Mouse (Mus musculus): ENCODE results near the gene Lmod1.

Gene Lmod1

DNA sequence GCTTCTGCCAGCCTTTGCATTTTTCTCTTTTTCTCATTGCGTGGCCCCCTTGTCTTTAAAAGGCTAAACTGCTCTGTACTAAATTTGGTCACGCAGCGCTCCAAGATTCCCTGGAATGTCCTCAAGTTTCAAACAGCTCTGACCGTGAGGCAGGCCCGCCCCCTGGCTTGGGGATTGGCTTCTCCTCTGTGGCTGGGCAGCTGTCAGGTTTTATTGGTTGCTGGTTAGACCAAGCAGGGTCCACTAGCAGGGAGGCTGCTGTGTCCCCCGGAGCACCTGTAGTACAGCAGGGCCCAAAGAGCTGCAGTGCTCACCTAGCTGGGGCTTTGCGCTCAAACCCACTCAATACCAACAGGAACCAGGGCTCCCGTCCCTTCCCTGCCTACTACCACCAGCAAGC, at the start of gene Lmod1:
Lmod1 (plus strand) TSS at position 237 of the 400 bp plus-strand sequence.
- no peak for ATAC-seq (ENCODE audit: insufficient number of reproducible peaks, low FRiP score, low TSS enrichment)

- ATAC-seq (ENCODE audit: insufficient number of reproducible peaks, low FRiP score, low TSS enrichment), result no peak
These were observed 44.0 kb upstream of the Lmod1 start for GRCm38 (mm10) chr1:135280646-135281045.

DNA sequence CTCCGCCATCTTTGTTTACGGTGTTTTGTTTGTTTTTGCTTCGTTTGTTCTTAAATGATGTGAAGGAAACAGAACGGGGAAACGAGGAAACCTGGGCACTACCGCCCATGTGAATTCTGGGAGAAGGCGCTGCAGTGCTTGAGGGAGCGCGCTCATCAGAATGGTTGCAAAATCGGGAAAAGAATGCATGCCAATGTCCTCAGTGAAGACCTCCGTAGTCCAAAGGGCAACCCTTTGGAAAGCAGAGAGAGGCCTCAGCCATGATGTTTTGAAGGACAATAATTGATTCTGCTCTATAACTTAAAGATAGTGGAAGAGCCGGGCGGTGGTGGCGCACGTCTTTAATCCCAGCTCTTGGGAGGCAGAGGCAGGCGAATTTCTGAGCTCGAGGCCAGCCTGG, 42.8 kb upstream of the Lmod1 start:
- no peak for ATAC-seq (ENCODE audit: insufficient number of reproducible peaks, low FRiP score, low TSS enrichment)

DNA sequence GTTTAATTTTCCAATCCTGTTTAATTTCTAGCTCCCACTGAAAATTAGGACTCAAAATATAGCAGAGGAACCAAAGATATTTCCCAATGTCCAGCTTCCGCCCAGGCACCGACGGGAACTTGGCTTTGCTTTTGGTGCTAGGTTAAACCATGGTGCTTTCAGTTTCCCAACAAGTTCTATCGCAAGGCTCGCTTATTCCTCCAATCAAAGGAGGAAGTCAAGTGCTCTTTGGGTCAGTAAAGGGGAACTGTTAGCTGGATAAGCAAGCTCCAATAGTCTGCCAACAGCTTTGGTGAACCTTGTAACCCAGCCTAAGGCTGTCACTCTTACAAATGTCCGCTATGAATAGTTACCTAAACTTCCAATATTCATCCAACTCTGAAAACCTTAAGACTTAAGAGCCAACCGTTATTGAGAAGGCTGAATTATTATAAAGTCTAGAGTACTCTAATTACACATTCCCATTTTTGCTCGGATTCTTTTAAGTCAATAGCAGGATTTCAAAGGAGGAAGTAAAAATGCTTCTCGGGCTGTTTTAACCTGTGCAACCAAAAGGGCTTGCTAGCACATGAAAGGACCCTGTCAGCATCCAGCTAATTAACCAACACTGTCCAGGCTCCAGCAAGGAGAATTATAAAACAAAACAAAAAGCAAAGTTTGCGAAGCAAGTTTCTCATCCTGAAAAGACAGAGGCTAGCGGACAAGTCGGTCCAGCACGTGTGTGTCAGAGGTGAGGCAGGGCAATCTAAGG, 41.9 kb upstream of the Lmod1 start:
- ATAC-seq (ENCODE audit: insufficient number of reproducible peaks, low FRiP score, low TSS enrichment), result no peak

DNA sequence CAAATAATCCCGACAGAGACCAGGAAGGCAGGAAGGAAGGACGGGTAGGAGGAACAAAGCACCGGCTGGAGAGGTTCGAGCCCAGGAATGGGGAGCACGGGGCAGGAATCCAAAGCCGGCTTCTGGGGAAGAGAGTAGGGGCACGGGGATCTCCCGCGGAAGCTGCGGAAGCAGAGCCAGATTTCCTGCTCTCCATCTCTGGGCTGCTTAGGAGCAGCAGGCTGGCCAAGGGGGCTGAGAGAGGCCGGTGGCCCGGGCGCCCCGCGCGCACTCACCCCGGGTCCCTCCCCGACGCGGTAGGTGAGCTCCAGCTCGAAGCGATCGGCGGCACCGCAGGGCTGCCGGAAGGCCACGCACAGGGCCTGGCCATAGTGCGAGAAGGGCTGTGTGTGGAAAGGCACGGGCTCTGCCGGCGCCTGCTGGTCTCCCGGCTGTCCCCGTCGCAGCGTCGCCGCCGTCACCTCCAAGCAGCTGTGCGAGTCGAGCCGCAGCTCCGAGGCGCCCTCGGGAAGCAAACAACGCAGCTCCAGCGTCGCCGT, 41.3 kb upstream of the Lmod1 start:
- ATAC-seq (ENCODE audit: insufficient number of reproducible peaks, low FRiP score, low TSS enrichment), result peak; percentile 77

- peak; percentile 85 for ATAC-seq (ENCODE audit: insufficient number of reproducible peaks, low FRiP score, low TSS enrichment)
These were observed 40.7 kb upstream of the Lmod1 start, which contains the start of gene Rnpep for GRCm38 (mm10) chr1:135283826-135284291. Gene Rnpep (minus strand): TSS chr1:135284084.

- no peak for ATAC-seq (ENCODE audit: insufficient number of reproducible peaks, low FRiP score, low TSS enrichment)
These were observed 38.3 kb upstream of the Lmod1 start for GRCm38 (mm10) chr1:135286311-135286710.

GRCm38 (mm10) chr1:135290908-135291307, 33.7 kb upstream of the Lmod1 start:
- ATAC-seq (ENCODE audit: insufficient number of reproducible peaks, low FRiP score, low TSS enrichment), result no peak

DNA sequence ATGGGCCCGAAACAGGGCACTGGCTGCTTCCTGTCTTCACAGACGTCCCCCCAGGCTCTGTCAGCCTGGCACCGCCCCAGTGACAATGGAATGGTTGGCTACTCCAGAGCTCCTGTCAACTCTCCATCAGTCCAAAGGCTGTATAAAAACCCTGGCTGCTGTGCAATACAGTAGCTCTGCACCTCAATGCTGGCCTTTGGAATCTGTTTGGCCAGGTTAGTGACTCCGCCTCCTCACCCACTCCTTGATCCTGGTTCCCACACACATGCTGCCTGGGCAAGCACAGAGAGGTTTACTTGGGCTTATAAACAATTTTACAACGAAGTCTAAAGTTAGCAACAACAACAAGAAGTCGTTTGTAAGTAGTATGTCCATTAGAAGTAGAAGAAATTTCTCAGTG, 13.3 kb upstream of the Lmod1 start:
- no peak for ATAC-seq (ENCODE audit: insufficient number of reproducible peaks, low FRiP score, low TSS enrichment)

GRCm38 (mm10) chr1:135312201-135312600, 12.4 kb upstream of the Lmod1 start:
- ATAC-seq (ENCODE audit: insufficient number of reproducible peaks, low FRiP score, low TSS enrichment), result no peak

- ATAC-seq (ENCODE audit: insufficient number of reproducible peaks, low FRiP score, low TSS enrichment), result peak; percentile 100
These were observed 11.1 kb upstream of the Lmod1 start, which contains the start of gene Timm17a for GRCm38 (mm10) chr1:135313284-135314031. Gene Timm17a (minus strand): TSS chr1:135313778.

GRCm38 (mm10) chr1:135323367-135323901, 1.2 kb upstream of the Lmod1 start:
- no peak for ATAC-seq (ENCODE audit: insufficient number of reproducible peaks, low FRiP score, low TSS enrichment)

GRCm38 (mm10) chr1:135325934-135326333, 1.3 kb downstream of the Lmod1 start:
- ATAC-seq (ENCODE audit: insufficient number of reproducible peaks, low FRiP score, low TSS enrichment), result no peak

DNA sequence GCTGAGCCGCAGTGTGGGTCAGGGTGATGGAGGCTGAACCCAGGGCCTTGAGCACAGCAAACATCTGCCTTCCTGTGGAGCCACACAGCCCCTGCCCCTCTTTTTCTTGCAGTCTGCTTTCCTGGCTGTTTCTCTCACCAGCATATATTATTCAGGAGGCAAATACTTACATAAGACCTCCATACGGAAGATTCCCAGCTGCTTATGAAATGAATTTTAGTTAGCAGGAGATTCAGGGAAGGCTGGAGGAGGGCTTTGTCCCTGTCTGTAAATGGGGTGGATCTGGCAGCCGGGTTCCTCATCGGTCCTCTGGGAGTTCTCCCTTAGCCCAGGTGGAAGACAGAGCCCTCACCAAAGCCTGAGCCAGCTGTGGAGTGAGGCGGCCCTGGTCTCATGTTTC, 3.8 kb downstream of the Lmod1 start:
- ATAC-seq (ENCODE audit: insufficient number of reproducible peaks, low FRiP score, low TSS enrichment), result no peak

DNA sequence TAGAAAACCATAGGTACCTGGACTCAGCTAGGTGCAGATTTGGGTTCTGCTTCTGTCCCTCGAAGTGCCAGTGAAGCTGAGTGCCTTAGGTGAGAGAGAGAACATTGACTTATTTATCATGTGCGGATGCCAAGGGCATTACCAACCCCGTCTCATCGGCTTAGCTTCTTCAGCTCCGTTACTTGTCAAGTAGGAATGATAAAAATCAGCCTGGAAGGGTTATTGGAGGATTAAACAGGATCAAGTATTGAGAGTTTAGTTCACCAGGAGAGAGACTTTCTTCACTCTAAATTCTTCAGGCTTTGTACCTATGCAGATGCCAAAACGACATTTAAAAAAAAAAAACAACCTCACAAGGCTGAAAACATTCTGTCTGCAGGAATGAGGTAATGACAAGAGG, 6.0 kb downstream of the Lmod1 start:
- ATAC-seq (ENCODE audit: insufficient number of reproducible peaks, low FRiP score, low TSS enrichment), result no peak

DNA sequence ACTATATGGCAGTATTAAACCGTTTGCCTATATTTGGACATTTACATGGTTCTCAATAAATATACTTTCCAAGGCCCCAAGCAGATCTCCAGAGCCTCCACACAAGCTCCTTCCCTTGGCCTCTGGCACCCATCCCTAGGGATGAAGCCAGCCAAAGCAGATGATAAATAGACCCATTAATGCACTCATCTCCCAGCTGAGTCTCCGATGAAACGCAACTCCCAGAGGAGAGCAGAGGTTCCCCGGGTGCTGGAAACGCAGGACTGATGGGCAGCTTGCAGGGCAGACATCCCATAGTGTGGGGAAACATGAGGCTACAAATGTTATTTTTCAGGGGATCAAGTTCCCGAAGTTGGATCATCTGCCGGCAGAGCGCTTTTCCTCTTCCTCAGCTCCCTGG, 17.3 kb downstream of the Lmod1 start:
- ATAC-seq (ENCODE audit: insufficient number of reproducible peaks, low FRiP score, low TSS enrichment), result no peak

- ATAC-seq (ENCODE audit: insufficient number of reproducible peaks, low FRiP score, low TSS enrichment), result no peak
These were observed 19.4 kb downstream of the Lmod1 start for GRCm38 (mm10) chr1:135344026-135344425.

DNA sequence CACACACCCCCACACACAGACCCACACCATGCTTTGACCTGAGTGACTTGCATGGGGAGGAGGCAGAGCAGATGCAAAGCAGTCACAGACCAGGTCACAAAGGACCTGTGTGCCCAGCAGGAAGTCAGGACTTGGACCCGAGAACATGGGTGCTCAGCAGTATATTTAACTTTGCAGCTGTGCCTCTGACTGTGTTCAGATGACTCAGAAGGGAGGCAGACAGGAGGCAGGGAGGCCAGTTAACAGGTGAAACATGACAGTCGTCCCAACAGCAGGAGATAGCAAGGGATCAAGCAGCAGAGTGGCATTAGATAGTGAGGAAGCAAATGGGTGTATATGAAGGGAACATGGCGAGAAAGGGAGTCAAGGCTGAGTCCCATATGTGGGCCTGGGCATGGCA, 22.3 kb downstream of the Lmod1 start:
- ATAC-seq (ENCODE audit: insufficient number of reproducible peaks, low FRiP score, low TSS enrichment), result no peak

- no peak for ATAC-seq (ENCODE audit: insufficient number of reproducible peaks, low FRiP score, low TSS enrichment)
These were observed 23.0 kb downstream of the Lmod1 start for GRCm38 (mm10) chr1:135347498-135348169.

DNA sequence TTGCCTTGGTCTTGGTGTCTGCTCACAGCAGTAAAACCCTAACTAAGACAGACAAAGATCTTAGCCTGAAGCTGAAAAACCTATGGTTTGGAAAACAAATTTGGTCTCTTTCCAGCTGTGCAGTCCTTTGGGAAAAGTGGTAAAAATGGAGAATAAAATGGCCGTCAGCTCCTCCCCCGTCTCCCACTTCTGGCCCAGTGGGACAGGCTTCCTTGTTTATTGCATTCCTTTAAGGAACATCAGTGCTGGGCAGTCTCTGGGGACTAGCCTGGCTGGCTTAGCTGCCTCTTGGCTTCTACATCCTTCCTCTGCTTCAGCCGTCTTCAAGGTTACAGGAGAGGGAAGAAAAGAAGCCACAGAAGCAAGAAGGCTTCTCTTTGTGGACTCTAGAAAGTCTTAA, 27.3 kb downstream of the Lmod1 start:
- no peak for ATAC-seq (ENCODE audit: insufficient number of reproducible peaks, low FRiP score, low TSS enrichment)

All from cerebellum, adult (tissue).